Mouse (Mus musculus): Measurements from ENCODE around the gene Lmf2.

Gene Lmf2

DNA sequence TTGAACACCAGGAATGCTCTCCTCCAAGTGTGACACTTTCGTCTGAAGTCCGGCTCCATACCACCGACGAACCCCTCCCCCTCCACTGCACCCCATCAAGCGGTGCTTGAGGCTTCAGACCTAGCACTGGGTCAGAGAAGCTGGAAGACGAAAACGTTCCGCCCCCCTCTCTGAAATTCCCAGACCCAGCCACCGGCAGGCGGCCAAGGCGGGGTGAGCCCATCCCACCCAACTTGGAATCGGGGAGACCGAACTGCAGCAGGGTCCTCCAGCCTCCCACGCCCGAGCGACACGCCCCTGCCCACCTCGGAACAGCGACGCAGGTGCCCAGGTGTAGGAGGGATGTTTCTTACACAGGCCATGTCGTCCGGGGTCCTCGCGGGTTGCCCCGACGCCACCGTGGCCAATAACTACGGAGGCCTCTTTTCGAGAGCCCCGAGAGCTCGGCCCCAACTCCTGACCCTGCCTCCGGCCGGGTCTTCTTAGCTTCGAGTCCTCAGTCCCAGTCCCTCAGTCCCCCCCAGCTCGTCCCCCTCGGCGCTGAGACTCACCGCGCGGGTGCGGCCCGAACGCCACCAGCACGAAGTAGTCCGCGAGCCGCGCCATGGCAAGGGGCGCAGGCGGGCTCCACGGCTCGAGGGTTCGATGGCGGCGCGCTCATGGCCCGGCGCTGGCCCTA lies 40.8 kb downstream of the Lmf2 start:
- DNase-seq, result peak; percentile 45

DNA sequence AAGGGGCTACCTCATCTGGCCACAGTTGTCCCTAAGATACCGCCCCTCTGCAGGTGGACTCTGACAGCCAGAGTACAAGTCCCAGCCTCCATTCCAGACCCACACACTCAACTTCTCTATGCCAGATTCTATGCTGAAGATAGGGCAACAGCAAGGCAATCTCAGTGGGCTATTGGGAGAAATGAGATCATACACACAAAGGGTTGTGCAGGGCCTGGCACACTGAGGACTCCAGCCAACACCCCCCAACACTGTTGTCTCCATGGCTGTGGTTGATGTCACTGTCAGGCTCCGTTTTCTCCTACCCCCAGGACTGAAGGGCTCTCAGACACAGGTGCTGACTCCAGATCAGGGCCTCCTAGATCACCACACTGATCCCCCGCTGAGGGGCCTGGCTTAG lies 41.4 kb downstream of the Lmf2 start:
- no peak for DNase-seq

DNA sequence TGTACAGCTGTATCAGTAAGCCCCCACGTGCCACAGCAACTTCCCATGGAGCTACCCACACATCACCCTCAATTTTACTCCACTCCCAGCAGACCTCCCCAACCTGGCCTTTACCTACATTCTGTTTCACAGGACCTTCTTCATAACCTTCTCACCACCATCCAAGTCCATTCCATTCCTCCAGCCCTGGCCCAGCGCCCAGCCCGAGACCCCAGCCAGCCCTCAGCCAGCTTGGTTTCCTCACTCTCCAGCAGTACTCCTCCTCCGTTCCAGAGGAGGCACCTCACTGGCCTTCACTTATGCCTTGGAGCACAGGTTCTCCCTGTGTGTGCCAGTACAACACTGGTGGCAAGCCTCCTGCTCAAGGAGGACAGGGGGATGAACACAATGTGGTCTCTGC lies 42.1 kb downstream of the Lmf2 start:
- DNase-seq, result no peak

- no peak for DNase-seq
Measured at GRCm38 (mm10) chr15:89309962-89310498, 45.4 kb downstream of the Lmf2 start.

DNA sequence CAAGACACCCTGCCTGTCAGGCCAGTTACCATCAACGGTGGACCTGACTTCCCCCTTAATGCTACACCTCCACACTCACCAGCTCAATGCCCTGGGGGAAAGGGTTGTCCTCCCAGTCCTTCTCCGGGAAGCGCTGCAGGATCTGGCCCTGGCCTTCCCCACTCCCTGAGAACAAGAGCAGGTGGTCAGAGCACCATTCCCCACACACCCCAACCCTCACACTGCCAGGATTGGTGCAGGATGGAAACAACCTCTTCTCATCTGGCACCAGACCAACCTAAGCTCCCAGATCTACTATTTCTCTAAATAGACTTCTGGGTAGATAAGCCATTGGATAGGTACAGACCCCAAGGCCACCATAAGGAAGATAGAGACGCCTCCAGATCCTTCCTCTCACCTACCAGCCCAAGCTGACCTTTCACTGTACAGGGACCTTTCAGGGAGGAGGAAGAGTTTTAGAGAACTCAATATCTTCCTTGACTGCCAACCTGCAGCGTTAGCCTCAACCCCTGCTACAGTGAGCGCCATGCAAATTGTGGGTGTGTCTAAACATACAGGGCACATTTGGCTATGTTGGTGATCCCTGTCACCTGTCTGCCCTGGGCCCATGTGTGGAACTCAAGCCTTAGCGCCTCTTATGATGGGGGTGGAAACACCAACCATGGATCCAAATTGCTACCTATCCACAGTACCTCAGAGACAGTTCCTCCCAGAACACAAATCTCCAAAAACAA lies 46.9 kb downstream of the Lmf2 start:
- no peak for DNase-seq

DNA sequence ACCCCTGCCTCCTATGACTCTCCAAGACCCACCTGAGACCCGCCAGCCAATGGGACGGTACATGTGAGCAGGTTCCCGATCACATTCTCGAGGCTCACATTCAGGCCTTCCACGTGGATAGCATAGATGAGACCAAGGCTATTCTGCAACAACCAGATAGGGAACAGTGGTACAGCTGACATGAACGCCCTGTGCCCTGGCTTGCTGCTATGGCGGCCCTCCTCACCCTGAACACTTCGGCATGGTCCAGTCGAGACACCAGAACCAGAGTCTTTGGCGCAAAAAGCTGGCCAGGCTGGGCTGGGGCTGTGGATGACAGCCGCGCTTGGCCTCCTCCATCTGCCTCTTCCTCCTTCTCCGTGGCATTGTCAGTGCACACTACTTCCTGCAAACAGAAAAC lies 48.0 kb downstream of the Lmf2 start:
- no peak for DNase-seq

DNA sequence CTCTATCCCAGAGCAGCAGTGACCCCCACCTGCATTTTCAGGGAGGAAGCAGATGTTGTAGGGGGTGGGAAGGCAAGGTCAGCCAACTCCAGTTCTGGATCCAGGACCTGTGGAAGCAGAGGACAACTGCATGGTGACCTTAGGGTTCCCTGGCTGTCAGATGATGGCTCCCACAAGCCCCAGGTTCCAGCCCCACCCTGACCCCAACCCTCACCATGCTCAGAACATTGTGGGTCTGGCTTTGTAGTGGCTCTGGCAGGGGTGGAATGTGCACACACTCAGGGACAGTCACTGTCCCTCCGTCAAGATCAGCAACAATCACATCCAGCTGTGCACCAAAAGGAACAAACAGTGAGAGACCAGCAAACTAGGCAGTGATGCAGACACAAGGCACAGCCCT lies 49.5 kb downstream of the Lmf2 start:
- DNase-seq, result no peak

Measured in kidney, adult 11 months (tissue).